Mouse (Mus musculus): ENCODE data around the gene Dnm3. TPM values are rescaled to one million over a fixed set of nuclear protein-coding genes. Genes with fewer than 3 reads are reported as not detected.
A peak's percentile ranks its signal among the peaks of the same experiment; 100 is the strongest.

Gene Dnm3
- 10 to 100 TPM in 1 of 2 experiments, 1 to 10 TPM in 1; 7.5 to 10.3 TPM for total RNA-seq (2021)
- long read RNA-seq, experiment 1, partial matches to known transcripts = 1 of 5 reads
- long read RNA-seq, experiment 1, other reads (novel, unspliced or antisense) = 4 of 5 reads
- long read RNA-seq, experiment 2, partial matches to known transcripts = 1 of 8 reads
- long read RNA-seq, experiment 2, other reads (novel, unspliced or antisense) = 7 of 8 reads

DNA sequence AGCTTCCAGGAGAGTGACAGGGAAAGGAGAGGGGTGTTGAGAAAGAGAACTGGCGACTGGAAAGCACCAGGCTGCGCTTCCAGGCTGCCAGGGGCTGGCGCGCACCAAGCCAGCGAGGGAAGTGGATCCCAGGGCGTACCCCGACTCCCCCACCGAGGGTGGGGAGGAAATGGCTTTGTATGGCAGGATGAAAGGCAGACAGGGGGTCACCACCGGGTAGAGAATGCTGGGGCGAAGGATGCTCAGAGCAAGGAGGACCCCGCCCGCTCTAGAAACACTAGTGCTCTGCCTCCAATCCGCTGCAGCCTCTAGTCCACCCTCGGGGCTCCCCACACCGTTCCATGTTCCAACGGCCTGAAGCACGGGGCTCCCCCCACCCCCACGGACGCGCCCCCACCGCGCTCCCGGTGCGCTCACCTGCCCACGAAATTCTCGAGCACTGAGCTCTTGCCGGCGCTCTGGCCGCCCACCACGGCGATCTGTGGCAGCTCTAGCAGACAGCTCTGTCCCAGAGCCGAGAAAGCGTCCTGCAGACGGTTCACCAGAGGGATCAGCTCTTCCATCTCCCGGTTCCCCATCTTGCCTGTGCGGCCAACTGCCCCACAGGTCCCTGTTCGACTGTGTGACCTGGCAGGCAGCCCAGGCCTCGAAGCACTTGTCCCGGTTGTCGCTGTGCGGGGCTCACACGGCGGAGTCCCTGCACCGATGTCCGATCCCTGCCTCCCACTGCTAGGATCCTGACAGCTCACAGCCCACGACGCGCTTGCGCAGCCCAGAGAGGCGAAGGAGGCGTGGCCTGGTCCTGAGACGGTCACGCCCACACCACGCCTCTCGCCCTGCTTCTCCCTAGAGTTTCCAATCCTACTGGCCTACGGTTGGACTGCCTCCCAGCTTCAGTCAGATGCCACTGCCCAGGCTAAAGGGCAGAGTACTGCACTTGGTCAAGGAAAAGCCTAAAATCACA, at the start of gene Dnm3:
Gene Dnm3 (minus strand): TSS at position 789 of the 964 bp plus-strand sequence.
- peak; percentile 92 for DNase-seq

DNA sequence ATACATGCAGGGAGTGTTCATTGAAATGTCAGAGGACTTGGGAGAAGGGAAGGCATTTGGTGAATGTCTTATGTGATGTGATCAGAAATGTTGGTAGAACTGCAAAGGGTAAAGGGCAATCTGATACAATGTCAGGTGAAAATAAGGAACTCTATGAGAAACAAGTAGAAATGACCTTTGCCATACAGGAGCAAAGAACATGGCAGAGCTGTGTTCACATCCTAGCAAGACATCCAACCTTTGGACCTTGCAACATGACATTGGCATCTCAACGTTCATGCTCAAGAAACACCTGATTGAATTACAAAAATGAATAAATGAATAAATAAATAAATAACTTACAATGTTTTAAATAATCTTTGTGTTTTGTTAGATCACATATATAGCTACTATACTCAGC, 37.3 kb upstream of the Dnm3 start:
- no peak for DNase-seq

DNA sequence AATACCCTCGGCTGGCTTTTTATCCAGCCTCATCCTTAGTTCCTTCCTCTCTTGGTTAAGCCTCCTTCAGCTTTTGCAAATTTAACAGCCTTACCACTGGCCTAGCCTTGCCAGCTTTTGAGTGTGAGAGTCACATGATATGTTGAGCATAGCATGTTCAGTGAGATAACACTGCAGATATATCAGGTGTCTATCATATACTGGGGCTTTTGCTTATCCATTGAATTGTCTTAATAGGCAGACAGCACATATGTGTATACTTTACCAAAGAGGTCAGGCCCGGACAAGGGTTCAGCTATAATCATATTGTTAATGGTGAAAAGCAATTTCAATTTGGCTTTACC, 32.2 kb upstream of the Dnm3 start:
- no peak for DNase-seq

DNA sequence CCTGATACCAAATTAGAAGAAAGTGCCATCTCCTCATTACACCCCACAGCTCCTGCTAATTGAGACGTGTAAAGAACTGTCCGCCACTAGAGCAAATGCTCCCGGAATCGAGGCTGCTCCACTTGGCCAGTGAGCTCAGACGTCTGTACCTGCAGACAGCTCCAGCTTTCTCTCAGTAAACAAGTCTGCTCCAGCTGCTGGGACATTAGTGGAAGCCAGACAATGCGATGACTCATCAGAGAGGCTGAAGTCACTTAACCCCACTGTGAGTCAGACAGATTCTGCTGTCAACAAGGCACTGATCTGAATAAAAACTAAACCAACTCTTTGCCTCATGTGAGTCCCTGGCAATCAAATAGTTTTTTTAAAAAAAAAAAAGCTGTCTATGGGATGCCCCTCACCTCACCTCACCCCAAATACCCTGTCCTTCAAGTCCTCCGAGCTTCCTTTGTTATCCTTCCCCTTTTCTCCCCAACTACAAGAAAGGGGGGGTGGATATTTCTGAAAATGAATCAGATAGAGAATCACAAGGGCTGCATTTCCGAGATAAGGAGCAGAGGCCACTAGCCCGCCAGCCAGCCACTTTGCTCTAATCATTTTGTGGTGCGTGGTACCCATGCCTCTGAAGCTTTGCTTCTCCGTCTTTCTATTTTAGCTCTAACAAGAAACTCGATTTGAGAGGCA, 31.6 kb upstream of the Dnm3 start:
- peak; percentile 55 for DNase-seq

DNA sequence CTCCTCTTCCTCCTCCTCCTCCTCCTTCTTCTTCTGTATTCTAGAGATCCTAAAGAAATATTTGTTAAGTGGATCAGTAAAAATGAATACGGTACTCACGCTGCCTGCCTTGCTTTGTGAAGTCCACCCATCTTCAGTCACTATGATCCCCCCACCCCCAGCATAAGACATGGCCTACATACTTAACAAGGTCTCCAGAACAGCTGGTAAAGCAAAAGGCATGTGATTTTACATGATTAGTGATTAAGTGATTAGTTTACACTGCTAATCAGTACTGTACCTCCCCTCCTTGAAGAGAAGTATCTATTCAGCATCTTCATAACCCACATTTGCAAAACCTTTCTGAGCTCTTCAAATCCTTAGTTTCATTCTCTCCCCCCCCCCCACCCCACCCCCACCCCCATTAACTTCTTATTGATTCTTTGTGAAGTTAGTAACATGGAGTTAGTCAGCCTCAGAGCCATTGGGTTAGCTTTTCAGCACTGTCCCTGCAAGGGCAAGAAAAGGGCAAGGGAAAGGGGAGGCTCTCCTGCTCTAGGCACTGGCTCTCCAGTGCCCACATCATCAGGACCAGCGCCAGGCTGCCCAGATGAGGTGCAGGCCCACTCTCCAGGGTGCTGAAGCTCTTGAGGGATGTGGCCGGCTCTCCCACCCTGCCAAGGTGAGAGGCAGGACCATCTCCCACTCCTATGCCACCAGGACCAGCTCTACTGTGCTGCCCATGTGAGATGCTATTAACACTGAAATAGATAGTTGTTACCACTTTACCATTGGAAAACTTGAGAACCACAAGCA, 30.6 kb upstream of the Dnm3 start:
- DNase-seq = peak; percentile 10

DNA sequence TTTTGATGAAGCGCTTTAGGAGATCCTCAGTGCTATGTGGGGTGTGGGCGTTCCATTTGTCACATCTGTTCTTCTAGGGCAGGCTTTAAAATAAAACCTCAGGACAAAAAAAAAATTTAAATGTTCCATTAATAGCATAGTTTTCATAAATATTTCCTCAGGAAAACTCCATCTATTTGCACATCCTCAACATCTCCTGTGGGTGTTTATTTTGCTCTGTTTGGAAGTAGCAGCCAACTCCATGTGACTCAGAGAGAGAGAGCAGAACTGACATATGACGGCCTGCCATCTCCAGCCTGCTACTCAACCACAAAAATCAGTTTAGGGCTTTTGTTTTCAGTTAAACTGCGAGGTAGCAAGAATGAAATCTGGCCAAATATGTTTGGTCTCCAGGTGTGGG, 28.7 kb upstream of the Dnm3 start:
- DNase-seq = no peak

DNA sequence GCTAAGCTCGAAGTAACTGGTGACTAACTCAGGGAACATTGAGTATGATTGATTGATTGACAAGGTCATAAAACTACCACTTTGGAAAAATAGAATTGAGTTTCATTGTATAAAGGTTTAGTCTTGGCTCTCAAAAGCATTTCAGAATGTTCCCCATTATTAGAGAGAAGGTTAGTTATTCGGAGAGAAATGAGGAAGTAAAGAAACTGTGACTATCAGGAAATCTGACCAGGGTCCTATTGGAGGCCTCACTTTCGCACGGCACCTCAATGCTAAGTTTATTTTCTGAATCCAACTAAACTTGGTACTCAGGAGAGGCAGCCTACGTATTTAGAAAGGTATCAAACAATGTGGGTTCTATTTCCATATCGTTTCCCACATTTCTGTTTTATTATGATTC, 27.8 kb upstream of the Dnm3 start:
- no peak for DNase-seq

DNA sequence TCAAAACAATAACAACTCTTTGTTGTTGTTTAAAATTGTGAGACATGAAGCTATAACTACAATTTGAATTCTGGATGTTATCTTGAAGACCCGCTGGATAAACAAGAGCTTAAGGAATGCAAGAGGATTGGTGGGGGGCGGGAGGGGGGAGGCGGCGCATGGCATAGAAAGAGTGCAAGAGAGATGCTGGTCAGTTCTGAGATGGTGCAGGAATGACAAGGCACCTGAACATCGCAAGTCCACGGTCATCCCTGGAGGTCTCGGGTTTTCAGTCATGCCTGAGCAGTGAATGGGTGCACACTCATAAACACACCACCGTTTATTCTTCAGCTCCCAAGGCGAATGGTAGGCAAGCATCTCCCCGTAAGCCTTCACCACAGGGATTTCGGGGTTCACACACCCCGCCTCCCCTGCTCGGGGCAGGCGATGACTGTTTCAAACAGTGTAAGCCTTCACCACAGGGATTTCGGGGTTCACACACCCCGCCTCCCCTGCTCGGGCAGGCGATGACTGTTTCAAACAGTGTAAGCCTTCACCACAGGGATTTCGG, 1.2 kb downstream of the Dnm3 start:
- DNase-seq = no peak

DNA sequence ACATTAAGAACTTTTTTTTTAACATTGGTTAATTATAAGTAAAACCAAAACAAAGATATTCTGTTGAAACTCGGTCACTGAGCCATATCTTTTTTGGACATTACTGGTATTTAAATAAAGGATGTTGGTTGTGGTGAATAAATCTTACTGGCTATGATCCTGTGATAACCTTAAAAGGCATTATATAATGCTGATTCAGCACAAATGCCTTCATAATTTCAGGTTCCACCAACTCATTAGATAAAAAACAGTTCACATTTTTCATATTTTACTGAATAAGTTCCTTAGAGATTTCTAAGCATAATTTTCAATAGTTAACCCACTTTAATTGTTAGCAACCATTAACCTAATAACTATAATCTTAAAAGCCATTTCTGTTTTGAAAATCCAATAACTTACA, 4.9 kb downstream of the Dnm3 start:
- no peak for DNase-seq

DNA sequence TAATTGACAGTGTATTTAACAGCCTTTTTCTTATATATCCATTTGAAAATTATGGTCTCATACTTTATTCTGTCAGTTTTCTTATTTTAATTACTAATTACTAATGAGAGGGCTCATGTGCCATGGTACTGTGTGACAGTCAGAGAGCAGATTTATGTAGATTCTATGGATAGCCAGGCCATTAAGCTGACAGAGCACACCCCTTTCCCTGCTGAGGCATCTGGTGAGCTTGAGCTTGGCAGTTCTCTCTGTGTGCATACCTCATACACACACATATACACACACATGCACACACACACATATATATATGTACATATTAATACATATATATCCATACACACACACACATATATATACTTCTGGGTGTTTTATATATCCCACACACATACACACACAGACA, 6.7 kb downstream of the Dnm3 start:
- DNase-seq = no peak

DNA sequence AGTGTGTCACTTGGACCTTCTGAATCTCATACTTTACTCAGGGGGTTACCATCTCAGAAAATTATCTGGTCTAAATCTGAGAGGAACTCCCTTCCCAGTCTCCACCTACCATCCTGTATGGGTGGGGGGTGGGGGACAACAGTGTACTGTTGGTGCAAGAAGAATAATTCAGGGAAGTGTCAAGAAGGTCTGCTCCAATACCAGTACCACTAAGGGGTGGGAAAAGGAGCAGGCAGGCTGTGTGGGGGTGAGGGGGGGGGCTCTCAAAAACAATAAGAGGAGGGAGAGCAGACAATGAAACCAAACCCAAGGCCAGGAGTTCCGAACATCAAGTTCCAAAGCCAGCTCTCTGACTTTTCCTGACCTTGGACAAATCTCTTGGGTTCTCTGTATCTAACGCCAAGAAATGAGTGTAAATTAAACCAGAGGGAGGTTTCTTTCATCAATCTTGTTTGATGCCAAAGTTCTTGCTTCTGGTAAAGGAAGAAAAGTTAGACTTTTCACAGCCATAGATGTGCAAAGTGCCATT, 8.0 kb downstream of the Dnm3 start:
- peak; percentile 10 for DNase-seq

DNA sequence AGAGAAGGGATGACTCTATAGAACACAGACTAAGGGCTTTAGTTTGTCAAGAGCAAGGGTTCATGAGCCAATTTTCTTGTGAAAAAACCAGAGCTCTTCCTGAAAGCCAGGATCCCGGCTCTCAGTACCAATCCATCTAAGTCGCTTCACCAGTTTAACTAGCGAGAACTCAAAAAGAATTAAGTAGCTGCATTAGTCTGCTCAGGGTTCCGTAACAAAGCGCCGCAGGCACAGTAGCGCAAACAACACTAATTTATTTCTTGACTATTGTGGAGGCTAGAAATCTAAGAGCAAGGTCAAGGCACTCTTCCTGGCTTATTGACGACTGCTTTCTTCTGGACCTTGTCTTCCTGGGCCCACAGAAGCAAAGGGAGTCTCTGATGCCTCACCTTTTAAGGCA, 14.2 kb downstream of the Dnm3 start:
- no peak for DNase-seq

DNA sequence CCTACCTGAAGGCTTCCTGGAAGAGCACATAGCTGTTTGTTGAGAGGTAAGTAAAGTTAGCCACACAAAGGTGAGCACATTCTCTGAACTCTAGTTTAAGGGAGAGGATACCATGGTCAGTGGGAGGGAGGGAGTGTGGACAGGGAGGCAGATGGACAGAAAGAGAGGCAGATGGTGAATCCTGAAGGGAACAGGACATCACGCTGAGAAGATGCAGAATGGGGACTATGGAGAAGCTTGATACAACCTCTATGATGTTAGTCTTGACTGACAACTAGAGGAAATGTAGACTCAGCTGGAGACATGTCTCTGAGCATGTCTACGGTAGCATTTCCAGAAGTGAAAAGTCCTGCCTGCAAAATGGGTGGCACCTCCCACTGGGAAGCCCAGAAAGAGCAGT, 19.1 kb downstream of the Dnm3 start:
- DNase-seq = no peak

DNA sequence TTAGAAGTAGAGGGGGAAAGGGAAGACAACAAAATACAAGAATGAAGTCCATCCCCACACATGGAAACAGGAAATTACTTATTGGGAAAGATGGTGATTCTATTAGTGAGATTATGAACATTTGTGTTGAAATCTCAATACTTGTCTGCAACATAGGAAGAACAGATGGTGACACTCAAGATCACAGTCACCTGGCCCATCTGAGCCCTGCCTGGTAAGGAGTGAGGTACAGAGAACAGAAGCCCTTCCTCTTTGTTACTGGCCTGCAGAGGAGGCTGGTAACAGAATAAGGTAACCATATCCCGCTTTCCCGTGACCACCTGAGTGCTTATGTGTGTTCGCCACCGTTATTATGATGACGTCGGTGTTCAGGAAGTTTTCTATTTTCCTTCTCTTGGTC, 21.0 kb downstream of the Dnm3 start:
- no peak for DNase-seq

DNA sequence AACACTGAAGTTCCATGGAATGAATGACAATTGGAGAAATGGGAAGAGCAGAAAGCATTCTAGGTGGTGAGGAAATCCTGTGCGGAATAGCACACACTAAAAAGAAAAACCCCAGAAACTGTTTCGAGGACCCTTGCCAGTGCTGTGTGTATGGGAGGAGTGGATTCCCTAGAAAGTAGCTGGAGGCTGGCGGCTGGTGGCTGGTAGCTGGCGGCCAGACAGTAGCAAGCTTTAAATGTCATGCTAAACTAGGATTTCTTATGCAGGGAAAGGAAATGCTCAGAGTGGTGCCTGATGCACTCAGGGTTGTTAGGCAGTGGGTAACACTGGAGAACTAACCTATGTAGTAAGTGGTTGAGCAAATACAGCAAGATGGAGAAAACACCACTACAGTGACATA, 21.4 kb downstream of the Dnm3 start:
- no peak for DNase-seq

DNA sequence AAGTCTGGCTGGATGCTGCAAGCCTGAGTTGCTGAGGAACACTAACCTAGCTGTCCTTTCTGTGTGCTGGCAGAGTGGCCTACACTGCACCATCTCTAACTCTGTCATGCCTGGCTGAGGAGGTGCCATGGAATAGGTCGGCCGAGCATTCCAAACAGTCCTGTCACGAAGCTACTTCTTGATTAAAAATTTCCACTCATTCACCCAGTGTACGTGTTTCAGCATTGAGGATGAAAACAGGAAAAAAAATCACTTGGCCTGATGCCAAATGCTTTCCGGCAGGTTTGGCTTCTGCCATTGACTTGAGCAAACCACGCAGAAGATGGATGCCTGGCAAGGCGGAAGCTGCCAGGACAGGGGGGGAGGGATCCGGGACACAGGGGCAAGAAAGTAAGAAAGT, 24.3 kb downstream of the Dnm3 start:
- peak; percentile 52 for DNase-seq

DNA sequence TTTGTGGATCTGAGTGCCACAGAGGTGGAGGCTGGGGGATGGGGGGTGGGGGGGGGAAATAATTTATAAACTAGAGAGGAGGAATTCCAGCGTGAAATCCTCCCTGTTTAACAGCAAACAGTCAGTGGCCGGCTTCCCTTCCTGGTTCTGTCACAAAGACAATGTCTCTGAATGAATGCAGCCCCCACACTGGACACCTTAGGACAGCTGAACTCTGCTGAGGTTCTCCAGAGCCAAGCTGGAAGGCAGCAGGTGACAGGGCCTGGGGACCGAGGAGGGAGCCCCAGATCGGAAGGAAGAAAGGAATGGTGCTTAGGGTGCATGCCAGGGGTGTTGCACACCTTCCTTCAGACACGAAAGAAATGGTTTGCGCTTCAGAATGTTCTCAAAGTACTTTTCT, 24.8 kb downstream of the Dnm3 start:
- DNase-seq = no peak

DNA sequence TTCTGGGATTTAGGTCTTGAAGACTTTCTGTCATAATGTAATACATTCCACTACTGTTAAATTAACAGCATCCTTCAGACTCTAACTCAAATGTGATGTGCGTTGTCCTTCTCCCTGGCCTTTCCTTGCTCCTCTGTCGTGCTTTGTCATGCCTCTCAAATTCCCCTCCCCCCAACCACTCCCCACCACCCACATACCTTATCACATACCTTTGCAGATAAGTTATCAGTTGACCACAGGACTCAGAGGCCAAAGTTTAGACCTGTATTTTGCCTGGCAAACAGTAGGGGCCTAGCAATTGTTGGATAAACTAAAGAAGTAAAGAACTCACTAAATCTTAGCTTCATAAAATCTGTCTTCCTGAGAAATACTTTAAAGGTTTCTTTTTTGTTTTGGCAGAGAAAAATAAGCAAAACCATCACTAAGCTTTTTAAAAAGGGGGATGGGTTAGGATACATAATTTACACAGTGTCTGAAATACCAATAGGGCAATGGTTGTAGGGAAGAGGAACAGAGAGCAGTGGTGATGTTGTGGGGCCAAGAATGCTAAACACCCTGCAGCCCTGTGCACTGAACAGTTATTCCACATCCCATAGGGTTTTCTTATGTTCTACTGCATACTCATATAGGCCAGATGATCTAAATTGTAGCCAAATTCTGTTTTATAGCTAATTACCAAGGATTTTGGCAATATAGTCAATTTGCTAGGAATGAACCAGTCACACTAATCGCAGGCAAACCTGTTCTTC, 28.5 kb downstream of the Dnm3 start:
- DNase-seq = no peak

DNA sequence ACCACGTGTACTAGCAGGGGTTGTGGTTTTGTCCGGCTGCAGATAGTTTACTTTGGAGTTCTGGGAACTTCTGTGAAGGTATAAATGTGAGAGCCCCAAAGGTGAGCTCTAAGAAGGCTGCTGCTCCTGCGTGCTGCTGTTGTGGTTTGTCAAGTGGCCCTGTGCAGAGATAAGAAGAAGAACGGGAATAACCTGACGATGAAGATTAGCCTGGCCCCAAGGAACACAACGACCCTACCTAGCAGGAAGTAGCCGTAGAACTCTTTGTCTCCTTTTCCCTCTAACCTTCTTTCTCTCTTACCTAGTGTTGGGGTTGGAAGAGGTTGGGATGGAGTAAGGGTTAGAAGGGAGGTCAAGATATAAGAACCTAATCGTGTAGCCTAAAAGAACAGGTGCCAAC, 33.0 kb downstream of the Dnm3 start:
- DNase-seq = no peak

DNA sequence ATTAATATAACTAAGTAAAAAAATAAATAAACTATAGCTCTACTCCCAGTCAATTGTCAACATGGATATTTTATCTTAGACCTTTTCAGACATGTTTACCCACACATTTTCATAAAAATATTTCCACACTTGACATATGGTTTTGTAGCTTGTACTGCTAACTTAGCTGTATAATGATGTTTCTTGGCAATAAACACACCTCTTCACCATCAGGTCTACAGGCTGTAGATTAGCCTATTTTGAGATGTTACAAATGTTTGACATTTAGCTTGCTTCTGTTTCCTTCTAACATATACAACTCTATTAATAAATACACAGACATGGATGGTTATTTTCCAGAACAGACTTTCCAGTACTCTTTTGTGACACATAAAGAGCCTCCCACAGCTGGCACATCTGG, 38.3 kb downstream of the Dnm3 start:
- no peak for DNase-seq

DNA sequence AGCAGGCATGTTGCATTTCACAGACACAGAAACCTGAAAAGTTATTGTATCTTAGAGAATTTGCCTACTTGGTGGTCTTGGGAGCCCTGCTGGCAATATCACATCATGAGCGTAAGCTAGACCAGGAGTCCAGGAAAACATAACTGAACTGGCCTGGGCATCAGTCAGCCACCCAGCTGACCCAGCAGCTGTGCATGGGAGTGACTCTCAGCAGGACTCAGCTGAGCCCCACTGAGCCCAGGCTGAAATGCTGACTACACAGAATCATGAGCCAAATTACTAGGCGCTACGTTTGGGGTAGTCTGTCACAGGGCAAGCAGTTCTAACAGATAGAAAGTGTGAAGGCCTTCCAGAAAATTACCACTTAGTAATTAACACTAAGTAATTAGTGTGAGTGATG, 41.2 kb downstream of the Dnm3 start:
- DNase-seq = no peak
